Mouse (Mus musculus) urinary bladder, adult 2 months (tissue): ENCODE results near the gene Atp4a. TPM values are rescaled to one million over a fixed set of nuclear protein-coding genes. Genes with fewer than 3 reads are reported as not detected.
"Not testable (repeated sequence)": the region's sequence is repeated elsewhere in the genome, so short reads cannot be mapped to it uniquely, and the experiment has no call there.

Source experiments
- DNase-seq: peaks from one replicate; pipeline ENCODE4 v3.0.0; 2022; ENCODE audit warnings: low spot score
- polyA plus RNA-seq: library from polyadenylated mRNA; depleted of rRNA; stranded (reverse); fragments of >200 nt; gene quantifications from 2 replicates; pipeline ENCODE4 v1.2.3, GENCODE M21; 2012

The Atp4a gene
- polyA plus RNA-seq, 1 experiment, result not detected

DNA sequence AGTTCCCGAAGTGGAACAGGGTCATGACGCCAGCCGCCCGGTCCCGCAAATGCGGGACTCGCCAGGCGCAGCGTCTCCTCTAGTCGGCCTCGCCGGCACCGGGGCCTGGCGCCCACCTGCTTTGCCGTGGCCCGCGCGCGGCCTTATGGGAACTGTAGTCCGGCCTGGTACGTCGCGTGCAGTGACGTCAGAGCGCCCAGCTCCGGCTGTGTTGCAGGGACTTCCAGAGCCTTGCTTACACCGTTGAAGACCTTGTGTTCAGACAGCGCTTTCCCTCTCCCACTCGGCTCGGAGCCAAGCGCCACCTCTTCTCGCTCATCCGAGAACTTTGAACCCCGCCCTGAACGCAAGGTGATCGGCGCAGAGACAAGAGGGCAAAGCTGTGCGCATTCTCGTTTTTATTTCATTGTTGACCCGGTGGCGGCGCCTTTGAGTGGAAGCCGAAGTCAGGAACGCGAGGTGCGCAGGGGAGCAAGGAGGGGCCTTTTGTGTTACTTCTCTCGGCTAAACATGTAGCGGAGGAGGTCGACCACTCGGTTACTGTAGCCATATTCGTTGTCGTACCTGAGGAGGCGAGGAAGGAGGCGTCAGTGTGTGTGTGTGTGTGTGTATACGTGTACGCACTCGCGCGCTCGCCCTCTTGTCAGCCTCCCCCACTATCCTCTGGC, 17.5 kb downstream of the Atp4a start, which contains the start of gene Tmem147:
Tmem147 (minus strand) TSS at position 145 of the 668 bp plus-strand sequence.
- DNase-seq, result peak; percentile 88

DNA sequence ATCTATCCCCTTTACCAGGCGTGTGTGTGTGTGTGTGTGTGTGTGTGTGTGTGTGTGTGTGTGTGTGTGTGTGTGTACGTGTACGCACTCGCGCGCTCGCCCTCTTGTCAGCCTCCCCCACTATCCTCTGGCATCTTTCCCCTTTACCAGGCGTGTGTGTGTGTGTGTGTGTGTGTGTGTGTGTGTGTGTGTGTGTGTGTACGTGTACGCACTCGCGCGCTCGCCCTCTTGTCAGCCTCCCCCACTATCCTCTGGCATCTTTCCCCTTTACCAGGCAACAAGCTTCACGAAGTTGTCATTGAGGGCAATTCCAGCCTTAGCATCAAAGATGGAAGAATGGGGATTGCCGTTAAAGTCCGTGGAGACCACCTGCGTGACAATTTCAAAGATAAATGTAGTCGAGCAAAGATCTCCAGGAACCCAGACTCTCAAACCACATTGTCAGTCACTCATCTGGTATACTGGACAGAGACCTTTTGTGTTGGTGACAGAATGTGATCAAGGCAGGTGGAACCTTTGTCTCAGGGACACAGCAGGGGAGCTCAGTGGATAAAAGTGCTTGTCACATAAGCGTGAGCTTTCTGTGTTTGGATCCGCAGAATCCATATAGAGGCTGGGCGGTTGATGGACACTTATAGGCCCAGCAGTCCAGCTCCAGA, 18.2 kb downstream of the Atp4a start:
- DNase-seq, result not testable (repeated sequence)

DNA sequence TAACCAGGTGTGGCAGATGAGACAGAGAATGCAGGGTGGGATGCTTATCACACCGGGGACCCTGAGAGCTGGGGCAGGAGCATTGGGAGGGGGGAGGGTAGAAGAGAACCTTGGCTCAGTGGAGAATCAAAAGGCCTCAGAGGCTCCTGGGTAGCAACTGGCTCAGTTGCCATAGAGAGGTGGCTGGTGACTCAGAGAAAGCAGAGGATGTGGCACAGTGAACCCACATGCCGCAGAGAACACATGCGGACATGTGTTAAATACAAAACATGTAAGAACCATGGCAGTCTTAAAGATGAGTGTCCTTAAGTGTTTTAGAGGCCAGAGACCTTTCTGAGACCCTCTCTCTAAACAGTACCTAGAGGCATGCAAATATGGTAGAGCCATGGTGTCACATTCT, 24.2 kb downstream of the Atp4a start:
- no peak for DNase-seq

DNA sequence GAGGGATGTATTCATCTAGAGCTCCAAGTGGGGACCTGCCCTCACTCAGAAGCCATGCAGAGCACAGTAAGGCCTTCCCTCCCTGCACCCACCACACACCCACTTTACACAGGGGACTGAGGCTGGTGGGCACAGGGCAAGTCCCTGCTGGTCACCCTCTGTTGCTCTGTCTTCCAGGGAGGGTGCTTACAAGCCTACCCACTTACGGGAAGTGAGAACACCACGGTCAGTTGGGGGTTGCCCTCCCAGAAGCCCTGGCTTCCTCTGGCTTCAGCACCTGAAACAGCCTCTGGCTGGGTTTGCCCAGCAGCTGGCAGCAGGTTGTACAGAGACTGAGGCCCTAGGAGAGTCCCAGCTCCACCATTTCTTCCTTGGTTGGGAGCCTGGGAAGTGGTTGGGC, 30.6 kb downstream of the Atp4a start:
- DNase-seq, result not testable (repeated sequence)

DNA sequence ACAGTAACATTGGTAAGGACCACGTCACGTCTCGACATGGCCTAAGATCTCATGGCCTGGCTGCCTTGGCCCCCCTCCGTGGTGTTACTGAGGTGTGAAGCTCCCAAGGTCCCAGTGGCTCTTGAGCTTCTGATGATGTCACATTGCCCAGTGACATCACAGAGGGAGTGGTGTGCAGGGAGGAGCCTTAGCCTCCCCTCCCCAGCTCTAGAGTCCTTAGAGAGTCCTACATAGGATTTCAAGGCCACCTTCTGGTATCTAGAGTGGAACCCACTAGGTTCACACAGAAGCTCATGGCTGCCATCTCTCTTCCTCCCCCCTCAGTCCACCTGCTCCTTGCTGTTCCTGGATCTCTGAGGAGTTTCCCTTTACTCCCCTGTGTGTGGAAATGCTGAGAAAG, 31.6 kb downstream of the Atp4a start, which contains the start of gene Gapdhs:
Gapdhs (minus strand) TSS at position 65 of the 400 bp plus-strand sequence.
- not testable (repeated sequence) for DNase-seq

DNA sequence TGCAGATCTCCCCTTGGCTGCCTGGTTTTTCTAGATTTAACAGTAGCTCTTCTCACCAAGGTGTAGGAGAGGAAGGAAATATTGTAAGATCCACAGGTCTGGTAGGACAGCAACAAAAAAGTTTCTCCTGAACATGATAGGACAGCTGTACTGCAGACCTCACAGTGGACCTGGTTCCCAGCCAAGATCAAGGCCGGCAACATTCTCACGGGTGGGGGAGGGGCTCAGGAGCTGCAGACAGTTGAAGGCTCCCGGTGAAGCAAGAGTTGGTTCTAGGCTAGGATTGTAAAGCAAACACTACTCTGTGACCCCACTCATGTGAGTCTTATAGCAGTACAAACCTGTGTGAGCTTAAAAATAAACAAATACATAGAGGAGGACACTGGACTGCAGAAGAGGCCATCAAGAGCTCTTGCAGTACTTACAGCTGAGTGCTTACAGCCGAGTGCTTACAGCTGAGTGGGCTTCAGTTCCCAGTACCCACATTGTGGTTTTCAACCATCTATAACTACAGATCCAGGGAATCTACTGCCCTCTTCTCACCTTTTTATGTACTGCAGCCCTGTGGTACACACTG, 32.1 kb downstream of the Atp4a start:
- no peak for DNase-seq

DNA sequence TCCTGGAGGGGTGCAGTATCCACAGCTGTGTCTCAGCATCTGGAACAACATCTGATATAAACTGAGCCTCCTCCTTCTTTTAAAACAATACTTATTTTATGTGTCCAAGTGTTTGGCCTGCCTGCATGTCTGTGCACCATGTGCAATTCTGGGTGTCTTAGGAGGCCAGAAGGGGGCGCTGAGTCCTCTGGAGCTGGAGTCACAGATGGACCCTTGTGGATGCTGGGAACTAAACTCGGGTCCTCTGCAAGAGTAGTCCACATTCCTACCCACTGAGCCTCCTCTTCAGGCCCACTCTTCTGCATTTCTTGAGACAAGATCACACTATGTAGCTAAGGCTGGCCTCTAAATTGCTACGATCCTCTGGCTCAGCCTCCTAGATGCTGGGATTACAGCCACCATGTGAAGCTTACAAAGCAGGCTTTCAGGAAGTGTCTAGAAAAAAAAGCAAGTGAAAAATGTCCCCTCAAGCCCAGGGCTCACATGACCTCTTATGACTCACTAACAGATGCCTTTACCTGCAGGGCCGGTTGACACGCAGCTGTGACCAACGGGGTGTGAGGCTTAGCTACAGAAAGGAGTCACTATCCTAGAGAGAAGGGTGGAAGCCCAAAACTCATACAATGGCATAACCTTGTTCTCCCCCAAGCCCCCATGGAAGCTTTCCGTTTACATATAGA, 35.7 kb downstream of the Atp4a start:
- no peak for DNase-seq

DNA sequence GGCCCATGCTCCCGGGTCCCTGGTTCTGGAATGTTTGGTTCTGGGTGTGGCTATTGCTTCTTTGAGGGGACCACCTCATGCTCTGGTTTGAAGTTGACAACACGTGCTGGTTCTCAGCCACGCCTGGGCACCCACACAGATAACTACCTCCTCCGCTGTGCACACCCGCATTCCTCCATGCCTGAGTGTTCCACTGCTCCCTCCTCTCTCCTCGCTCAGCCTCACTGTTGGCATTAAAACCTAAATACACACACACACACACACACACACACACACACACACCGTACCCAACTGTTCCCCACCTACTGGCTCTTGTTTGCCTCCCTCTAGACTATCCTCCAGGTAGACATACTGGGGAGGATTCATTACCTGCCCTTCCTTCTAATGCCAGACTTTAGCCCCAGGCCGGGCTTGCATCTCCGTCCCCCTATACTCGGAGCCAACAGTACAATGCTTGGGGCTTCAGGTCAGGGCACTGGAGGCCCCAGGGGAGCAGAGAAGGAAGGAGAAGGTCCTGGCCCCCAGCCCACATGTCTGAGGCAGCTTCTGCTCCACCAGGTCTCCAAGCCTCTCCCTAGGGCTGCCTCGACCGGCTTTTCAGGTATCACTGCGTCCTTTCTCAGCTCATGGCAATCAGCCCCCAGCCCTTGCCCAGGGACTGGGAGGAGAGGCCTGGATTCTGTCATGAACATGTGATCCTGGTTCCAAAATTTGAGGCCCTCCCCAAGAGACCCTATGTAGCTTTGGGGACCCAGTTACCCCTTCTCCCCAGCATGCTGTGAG, 38.0 kb downstream of the Atp4a start:
- no peak for DNase-seq

DNA sequence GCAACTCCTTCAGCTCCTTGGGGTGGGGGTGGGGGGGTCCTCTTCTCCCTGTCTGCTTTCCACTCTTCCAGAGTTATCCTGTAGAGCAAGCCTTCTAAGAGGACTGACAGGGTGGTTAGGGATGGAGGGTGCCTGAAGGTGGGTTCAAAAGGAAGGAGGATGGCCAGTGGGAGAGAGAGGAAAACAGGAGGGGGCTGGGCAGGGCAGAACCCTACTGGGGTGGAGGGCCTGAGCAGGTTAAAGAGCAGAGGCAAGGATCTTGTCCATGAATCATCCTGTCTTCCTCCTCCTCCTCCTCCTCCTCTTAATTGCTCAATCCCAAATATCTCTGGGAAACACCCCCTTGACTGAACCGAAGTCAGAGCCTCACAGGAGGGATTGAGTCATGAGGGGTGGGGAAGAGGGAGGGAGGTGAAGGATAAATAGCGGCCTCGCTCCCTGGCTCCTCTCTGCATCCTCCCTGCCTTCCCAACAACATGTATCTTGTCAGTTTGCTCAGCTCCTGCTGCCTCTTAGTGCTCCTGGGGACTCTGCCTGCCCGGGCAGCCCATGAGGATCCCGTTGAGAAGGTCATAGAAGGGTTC, 39.2 kb downstream of the Atp4a start, which contains the start of gene Sbsn:
Sbsn (plus strand) TSS at position 386 of the 584 bp plus-strand sequence.
- DNase-seq, result no peak

DNA sequence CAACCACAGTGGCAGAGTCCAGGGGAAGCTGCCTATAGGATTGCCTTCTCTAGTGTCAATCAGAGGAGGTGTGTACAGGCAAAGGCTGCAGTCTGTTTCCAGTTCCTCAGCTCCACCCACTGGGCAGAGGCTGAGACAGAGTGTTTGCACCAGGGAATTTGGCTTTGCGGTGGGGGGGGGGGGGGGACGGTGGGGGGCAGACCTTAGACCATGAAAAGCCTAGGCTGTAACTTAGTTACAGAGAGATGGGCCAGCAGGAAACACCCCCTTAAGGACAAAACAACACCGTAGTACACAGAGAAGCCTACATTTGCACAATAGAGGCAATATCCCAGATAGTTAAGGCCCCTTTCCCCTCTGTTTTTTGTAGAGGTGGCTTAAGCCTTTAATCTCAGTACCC, 45.0 kb downstream of the Atp4a start:
- DNase-seq, result no peak

DNA sequence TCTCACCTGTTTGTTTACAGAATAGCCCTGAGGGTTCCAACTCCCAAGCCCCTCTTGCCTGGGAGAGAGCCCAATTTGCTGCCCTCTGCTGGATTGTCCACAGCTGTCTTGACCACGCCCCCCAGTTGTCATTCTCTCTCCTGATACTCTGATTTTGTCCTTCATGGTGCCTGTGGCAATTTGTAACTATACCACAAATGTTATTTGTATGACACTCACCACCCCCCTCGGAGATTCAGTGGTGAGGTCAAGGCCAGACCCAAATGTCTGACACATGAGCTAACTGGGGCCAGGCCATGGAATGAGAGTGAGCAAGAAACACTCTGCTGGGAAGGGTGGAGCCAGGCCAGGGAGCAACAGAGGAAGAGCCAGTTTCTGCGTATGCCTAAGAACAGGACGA, 46.8 kb downstream of the Atp4a start:
- no peak for DNase-seq

DNA sequence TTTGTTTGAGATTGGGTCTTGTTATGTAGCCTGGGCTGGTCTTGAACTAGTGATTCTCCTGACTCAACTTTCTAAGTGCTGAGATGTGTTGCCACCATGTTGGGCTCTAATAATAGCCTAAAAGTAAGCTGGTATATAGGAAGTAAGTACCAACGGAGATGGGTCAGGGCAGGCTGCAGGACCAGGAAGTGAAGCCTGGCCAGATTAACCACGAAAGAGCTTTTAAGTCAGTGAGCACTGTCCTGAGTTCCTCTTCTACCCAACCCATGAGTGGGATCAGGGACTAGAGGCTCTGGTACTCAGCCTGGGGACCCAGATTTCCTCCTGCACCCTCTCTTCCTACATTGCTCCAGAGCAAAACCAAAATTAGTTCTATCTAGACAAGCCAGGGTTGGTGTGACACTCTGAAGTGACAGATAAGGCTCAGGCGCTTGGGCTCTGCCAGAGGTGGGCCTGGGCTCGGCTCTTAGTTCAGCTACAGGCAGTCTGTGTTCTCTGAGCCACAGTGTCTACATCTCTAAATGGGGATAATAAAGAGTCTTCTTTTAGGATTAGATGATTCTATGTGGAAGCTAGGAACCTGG, 49.9 kb downstream of the Atp4a start:
- no peak for DNase-seq

DNA sequence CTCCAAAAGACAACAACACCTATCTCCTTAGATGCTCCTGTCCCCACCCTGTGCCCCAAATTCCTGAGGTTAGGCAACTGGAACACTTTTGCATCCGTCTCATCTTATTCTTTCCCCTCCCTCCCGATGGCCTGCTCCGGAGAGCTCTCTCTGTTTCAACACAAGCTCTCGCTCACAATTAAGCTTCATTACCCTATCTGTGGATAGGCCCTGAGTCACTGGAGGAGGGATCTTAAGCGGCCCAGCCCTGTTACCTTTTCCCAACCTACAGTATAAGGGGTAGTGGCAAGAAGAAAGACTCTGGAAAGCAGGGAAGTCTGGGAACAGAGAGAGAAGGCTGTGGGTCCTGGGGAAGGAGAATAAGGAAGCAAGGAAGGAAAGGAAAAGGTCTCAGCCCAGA, 51.4 kb downstream of the Atp4a start, which contains the start of gene Dmkn:
Dmkn (plus strand) TSS at position 301 of the 400 bp plus-strand sequence.
- DNase-seq, result no peak

DNA sequence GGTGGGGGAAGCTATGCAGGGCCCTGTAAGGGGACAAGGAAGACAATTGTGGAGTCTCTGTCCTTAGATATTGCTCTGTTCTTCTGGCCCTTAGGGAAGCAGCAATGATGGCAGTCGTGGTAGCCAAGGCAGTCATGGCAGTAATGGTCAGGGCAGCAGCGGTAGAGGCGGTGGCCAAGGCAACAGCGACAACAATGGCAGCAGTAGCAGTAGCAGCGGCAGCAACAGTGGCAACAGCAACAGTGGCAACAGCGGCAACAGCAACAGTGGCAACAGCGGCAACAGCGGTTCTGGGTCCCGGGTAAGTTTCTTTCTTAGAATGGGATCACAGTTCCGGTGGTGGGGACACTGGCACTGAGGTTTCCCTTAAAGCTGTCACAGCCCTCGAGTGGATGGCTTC, 53.2 kb downstream of the Atp4a start:
- no peak for DNase-seq

DNA sequence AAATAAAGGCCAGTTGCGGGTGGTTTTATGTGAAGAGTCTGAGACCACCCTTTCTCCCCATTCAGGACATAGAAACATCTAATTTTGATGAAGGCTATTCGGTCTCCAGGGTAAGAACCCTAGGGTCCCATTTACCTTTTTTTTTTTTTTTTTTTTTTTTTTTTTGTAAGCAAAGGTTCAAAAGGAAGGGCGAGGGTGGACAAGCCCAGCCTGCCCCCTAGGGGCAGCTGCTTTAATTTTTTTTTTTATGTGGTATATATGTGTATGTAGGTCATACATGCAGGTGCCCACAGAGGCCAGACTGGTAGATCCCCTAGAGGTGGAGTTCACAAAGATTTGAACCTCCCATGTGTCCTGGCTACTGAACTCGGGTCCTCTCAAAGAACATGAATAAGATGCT, 54.4 kb downstream of the Atp4a start:
- no peak for DNase-seq

DNA sequence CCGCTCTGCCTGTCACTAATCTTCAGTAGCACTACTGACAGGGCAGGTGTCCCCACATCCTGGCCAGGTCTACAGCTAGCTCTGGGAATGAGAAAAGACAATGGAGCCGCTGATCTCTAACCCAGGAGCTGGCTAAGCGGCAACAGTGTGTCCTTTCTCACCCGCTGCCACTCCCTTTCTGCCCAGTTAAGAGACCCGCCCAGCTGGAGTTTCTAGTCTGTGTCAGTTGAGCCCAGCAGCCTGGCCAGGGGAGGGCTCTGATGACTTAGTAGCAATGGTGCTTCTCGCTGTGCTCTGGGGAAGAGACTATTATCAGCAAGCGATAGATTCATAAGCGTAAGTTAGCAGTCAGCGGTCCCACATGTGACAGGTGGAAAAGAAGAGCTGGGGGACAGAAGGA, 57.2 kb downstream of the Atp4a start:
- DNase-seq, result no peak
